Mouse (Mus musculus) forebrain, embryonic 14.5 days (tissue): Measurements from ENCODE around the gene Kiss1r. TPM values are rescaled to one million over a fixed set of nuclear protein-coding genes. Genes with fewer than 3 reads are reported as not detected.
"Not testable (repeated sequence)": the region's sequence is repeated elsewhere in the genome, so short reads cannot be mapped to it uniquely, and the experiment has no call there.

Source experiments
- ATAC-seq: fragments of 200-750 bp; cut with Nextera tagmentation; 2 replicates; pipeline ENCODE4 v1.8.0; 2017; ENCODE audit warnings: mild to moderate bottlenecking, moderate library complexity
- DNase-seq: peaks from one replicate; pipeline ENCODE4 v3.0.0-alpha.2; 2015; ENCODE audit warnings: low spot score
- H3K27ac ChIP-seq: fragments of 300-500 bp; sonication (generic); 2 replicates; pipeline ENCODE4 v1.5.1; 2014; ENCODE audit warnings: low read depth, mild to moderate bottlenecking, control low read depth, low read length, moderate library complexity
- H3K27me3 ChIP-seq: fragments of 300-500 bp; sonication (generic); replicated peaks from 2 replicates; pipeline ENCODE4 v1.6.1; 2014; ENCODE audit warnings: low read length, control low read depth, mixed read lengths; ENCODE audit not compliant: control insufficient read depth, insufficient read depth
- H3K36me3 ChIP-seq: fragments of 300-500 bp; sonication (generic); 2 replicates; pipeline ENCODE4 v1.6.1; 2014; ENCODE audit warnings: low read length, control low read depth; ENCODE audit not compliant: control insufficient read depth, insufficient read depth
- H3K4me1 ChIP-seq: fragments of 300-500 bp; sonication (generic); 2 replicates; pipeline ENCODE4 v1.6.1; 2014; ENCODE audit warnings: antibody characterized with exemption, low read length, control low read depth; ENCODE audit not compliant: control insufficient read depth, insufficient read depth
- H3K4me2 ChIP-seq: fragments of 300-500 bp; sonication (generic); 2 replicates; pipeline ENCODE4 v1.6.1; 2014; ENCODE audit warnings: mild to moderate bottlenecking, control low read depth, low read length
- H3K4me3 ChIP-seq: fragments of 300-500 bp; sonication (generic); 2 replicates; pipeline ENCODE4 v1.5.1; 2014; ENCODE audit warnings: low read depth, low read length, control low read depth
- H3K9ac ChIP-seq: fragments of 300-500 bp; sonication (generic); 2 replicates; pipeline ENCODE4 v1.6.1; 2014; ENCODE audit warnings: mild to moderate bottlenecking, low read length, control low read depth, moderate library complexity
- H3K9me3 ChIP-seq: fragments of 300-500 bp; sonication (generic); replicated peaks from 2 replicates; pipeline ENCODE4 v1.6.1; 2016; ENCODE audit warnings: low read length, control low read depth, mixed read lengths; ENCODE audit not compliant: control insufficient read depth
- WGBS: fragments of 180-500 bp; shearing (Covaris S2); extraction: QIAGEN DNeasy Blood & Tissue Kit; methylation state at CpG from one replicate; pipeline ENCODE4 v1.1.7; 2014; 5-methylcytosine and 5-hydroxymethylcytosine counted together
- polyA plus RNA-seq: library from polyadenylated mRNA; unstranded; fragments of >200 nt; fragmentation: Nextera tagmentation; extraction: Ambion mirVana; gene quantifications from 2 replicates; pipeline ENCODE4 v1.2.1, GENCODE M21; 2014

Gene Kiss1r
- polyA plus RNA-seq, 1 experiment from 2014 or later, result 1.6 TPM

- no peak overlapping the region for H3K4me3 ChIP-seq
- no peak overlapping the region for H3K27ac ChIP-seq
- H3K27me3 ChIP-seq, result no peaks in the 10 kb centered on the region
- peaks cover 38% of the 10 kb centered on the region for H3K36me3 ChIP-seq
- no peaks in the 10 kb centered on the region for H3K9me3 ChIP-seq
- DNase-seq (no peak), ATAC-seq (no peak)
- whole genome bisulfite sequencing, result 85% methylated on average over 18 of the region's 18 CpGs
- H3K9ac ChIP-seq, result no peak overlapping the region
- no peak overlapping the region for H3K4me2 ChIP-seq
- H3K4me1 ChIP-seq, result peaks cover 3% of the 10 kb centered on the region; the same call in 1 of the 2 replicates
Observed at GRCm38 (mm10) chr10:79950661-79951060, 33.9 kb downstream of the Kiss1r start.

DNA sequence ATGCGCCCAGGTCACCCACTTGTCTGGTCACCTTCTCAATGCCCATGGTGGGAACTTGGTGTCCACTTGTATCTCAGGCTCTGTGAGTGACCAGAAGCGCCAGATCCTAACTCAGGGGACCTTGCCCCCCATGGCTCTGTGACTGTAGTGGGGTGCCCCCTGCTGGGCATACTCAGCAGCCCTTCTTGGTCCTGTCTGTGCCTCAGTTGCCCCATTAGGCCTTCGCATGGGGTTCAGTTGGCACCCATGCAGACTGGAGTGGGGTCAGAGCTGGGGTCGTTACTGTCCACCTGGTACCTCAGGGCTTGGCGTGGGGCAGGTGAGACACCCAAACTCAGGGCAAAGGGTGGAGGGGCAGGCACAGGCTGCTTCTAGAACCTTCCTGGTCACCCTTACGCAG lies 37.2 kb downstream of the Kiss1r start:
- Histone ChIP-seq H3K4me3 (no peak overlapping the region), H3K9me3 (no peaks in the 10 kb centered on the region), H3K4me2 (no peak overlapping the region), H3K36me3 (peaks cover 37% of the 10 kb centered on the region), H3K27ac (no peak overlapping the region), H3K27me3 (no peaks in the 10 kb centered on the region), H3K4me1 (no peaks in the 10 kb centered on the region), H3K9ac (no peak overlapping the region)
- ATAC-seq, result no peak
- DNase-seq, result no peak
- WGBS, result 84% methylated on average over 6 of the region's 6 CpGs

DNA sequence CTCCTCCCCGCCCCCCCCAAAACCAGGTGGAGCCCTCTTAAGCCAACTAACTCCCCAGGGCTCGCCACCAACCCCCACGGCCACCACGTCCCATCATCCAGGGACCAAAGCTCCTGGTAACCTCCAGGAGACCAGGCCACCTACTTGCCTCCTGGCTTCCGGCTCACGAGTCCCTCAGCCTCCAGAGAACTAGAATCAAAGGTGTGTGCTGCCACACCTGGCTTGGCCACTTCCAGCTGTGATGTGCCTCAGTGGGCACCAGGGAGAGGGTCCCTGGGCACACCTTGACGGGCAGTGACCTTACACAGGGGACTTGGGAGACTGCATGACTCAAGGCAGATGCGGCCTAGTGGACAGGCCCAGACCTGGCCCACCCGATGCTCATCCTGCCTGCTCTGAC lies 38.9 kb downstream of the Kiss1r start:
- H3K9me3 ChIP-seq, result no peaks in the 10 kb centered on the region
- peaks cover 2% of the 10 kb centered on the region; the same call in 1 of the 2 replicates for H3K4me1 ChIP-seq
- H3K9ac ChIP-seq, result peak overlapping the region; percentile 29

GRCm38 (mm10) chr10:79956643-79957154 lies 39.9 kb downstream of the Kiss1r start:
- Histone ChIP-seq H3K27me3 (no peaks in the 10 kb centered on the region), H3K27ac (no peak overlapping the region), H3K4me3 (no peak overlapping the region), H3K9ac (no peak overlapping the region), H3K4me1 (peaks cover 6% of the 10 kb centered on the region; the same call in 1 of the 2 replicates), H3K4me2 (no peak overlapping the region), H3K9me3 (no peaks in the 10 kb centered on the region), H3K36me3 (peaks cover 16% of the 10 kb centered on the region)
- no peak for DNase-seq
- 23% methylated on average over 4 of the region's 4 CpGs for WGBS
- ATAC-seq, result no peak

More for the DNA sequence above, 38.9 kb downstream of the Kiss1r start:
- WGBS, result 78% methylated on average over 9 of the region's 9 CpGs
- Histone ChIP-seq H3K27ac (no peak overlapping the region), H3K4me2 (no peak overlapping the region), H3K4me3 (no peak overlapping the region), H3K36me3 (peaks cover 23% of the 10 kb centered on the region), H3K27me3 (no peaks in the 10 kb centered on the region)
- DNase-seq, result no peak
- no peak for ATAC-seq

- peaks cover 6% of the 10 kb centered on the region; the same call in 1 of the 2 replicates for H3K4me1 ChIP-seq
- no peaks in the 10 kb centered on the region for H3K27me3 ChIP-seq
- H3K9me3 ChIP-seq, result no peaks in the 10 kb centered on the region
- no peak overlapping the region for H3K27ac ChIP-seq
- no peak overlapping the region for H3K4me2 ChIP-seq
- H3K4me3 ChIP-seq, result no peak overlapping the region
- peaks cover 20% of the 10 kb centered on the region for H3K36me3 ChIP-seq
- 17% methylated on average over 21 of the region's 21 CpGs for WGBS
- DNase-seq (peak; percentile 62), ATAC-seq (no peak)
- H3K9ac ChIP-seq, result no peak overlapping the region
Observed at GRCm38 (mm10) chr10:79958140-79958816, 41.5 kb downstream of the Kiss1r start.

DNA sequence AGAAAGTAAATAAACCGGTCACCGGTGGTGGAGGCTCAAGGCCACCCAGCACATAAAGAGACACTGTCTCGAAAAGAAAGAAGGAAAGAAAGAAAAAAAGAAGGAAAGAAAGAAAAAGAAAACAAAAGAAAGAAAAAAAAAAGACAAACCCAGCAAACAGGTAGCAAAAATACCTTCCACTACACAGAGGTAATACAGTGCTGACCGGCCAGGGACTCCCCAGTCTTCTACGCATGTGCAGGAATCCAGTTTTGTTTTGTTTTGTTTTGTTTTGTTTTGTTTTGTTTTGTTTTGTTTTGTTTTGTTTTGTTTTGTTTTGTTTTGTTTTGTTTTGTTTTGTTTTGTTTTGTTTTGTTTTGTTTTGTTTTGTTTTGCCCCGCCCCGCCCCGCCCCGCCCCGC lies 42.6 kb downstream of the Kiss1r start:
- 34% methylated on average over 10 of the region's 10 CpGs for WGBS

DNA sequence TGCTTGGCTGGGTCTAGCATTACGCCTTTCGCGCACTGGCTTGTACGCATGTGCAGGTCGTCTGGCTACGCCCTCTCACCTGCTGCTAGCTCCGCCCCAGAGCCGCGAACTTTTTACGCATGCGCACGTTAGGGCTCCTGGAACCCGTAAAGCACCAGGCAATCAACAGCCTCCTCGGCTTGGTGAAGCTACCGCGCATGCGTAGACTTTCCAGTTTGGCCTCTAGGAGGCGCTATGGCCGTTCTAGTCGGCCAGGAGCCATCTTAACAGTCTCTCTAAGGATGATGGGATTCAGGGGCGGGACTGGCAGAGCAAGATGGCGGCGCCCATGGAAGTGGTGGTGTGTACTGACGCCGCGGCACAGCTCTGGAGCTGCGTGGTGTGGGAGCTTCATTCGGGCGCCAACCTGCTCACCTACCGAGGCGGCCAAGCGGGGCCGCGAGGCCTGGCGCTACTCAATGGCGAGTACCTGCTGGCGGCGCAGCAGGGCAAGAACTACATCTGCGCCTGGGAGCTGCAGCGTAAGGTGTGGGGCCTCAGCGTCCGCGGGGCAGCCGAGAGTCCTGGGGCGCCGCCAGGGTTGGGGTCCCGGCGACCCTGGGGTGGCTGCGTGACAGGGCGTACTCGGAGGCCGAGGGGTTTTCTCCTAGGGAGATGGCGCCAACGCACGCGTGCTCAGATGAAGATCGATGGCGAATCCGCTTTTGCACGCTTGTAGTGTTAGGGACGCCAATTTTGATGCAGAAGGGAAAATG lies 43.3 kb downstream of the Kiss1r start, which contains the start of gene Wdr18:
TSS of gene Wdr18 (plus strand) at position 306 of the 755 bp plus-strand sequence.
- peak within 1 kb of the TSS; percentile 78 for H3K9ac ChIP-seq
- ATAC-seq (peak; percentile 97), DNase-seq (peak; percentile 99)
- under 1% methylated on average over 61 of the region's 61 CpGs for WGBS
- H3K27ac ChIP-seq, result peak within 1 kb of the TSS; percentile 58; the same call in 1 of the 2 replicates
- H3K9me3 ChIP-seq, result no peaks in the 10 kb centered on the region
- peaks cover 35% of the 10 kb centered on the region for H3K36me3 ChIP-seq
- peak within 1 kb of the TSS; percentile 91 for H3K4me3 ChIP-seq
- no peaks in the 10 kb centered on the region for H3K27me3 ChIP-seq
- peak within 1 kb of the TSS; percentile 86 for H3K4me2 ChIP-seq
- peaks cover 6% of the 10 kb centered on the region; the same call in 1 of the 2 replicates for H3K4me1 ChIP-seq

More for the DNA sequence above, 42.6 kb downstream of the Kiss1r start:
- H3K4me3 ChIP-seq, H3K27me3 ChIP-seq, H3K9me3 ChIP-seq, DNase-seq, H3K27ac ChIP-seq, H3K4me1 ChIP-seq, H3K9ac ChIP-seq: not testable (repeated sequence)
- Histone ChIP-seq H3K36me3 (peaks cover 29% of the 10 kb centered on the region), H3K4me2 (peak overlapping the region; percentile 86; the same call in 1 of the 2 replicates)
- peak; percentile 36; the same call in 1 of the 2 replicates for ATAC-seq

DNA sequence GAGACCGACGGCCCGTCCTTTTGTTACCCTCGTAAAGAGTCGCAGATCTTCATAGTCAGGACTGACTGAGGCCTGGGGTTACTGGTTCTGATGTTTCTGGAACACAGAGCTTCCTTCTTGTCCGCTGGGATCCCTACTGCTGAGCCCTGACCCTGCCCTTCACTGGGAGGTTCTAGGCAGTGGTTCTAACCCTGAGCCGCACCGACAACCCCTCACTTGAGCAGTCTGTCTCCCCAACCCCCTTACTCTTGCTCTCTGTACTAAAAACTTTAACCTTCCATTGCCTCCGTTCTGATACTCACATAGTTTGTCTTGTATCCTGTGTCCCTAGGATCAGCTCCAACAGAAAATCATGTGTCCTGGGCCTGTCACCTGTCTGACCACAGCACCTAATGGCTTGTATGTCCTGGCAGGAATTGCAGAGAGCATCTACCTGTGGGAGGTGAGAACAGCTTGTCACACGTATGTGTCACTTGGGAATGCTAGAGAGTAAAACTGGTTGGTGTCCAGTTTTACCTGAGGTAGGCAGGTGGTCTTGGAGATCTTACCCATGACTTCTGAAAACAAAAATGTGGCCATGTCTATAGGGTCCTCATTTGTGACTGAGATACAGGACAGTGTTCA lies 44.0 kb downstream of the Kiss1r start:
- Histone ChIP-seq H3K4me3 (peak overlapping the region; percentile 91), H3K27ac (peak overlapping the region; percentile 58; the same call in 1 of the 2 replicates), H3K9ac (peak overlapping the region; percentile 78), H3K9me3 (no peaks in the 10 kb centered on the region), H3K4me2 (peak overlapping the region; percentile 86), H3K27me3 (no peaks in the 10 kb centered on the region), H3K4me1 (peaks cover 6% of the 10 kb centered on the region; the same call in 1 of the 2 replicates), H3K36me3 (peaks cover 43% of the 10 kb centered on the region)
- DNase-seq (no peak), ATAC-seq (no peak)
- WGBS, result 16% methylated on average over 10 of the region's 10 CpGs
